28 mouse cellular contexts compared by ENCODE assay signal in genomic region chr6:62281256-62281655, GRCm38 (mm10).
DNase-seq lines count a peak whose midpoint lies in the region; ATAC-seq and TF ChIP-seq lines count a peak whose summit lies in the region.
"Had no signal": no experiment of that assay in that cellular context is flagged by ENCODE, and none has a peak within 500 bp of the region (broad histone marks: within the 10 kb centered on the region; RNA-seq: fewer than 3 reads in every experiment).

No protein-coding gene starts in this region.

- H3K9me3 ChIP-seq in hindbrain, embryonic 15.5 days = no peaks in the 10 kb centered on the region
- H3K9me3 ChIP-seq in hindbrain, embryonic 16.5 days (ENCODE audit: control insufficient read depth, low read length) = no peaks in the 10 kb centered on the region
- no peaks in the 10 kb centered on the region for H3K9me3 ChIP-seq in midbrain, embryonic 15.5 days
- no peaks in the 10 kb centered on the region for H3K9me3 ChIP-seq in midbrain, embryonic 11.5 days (ENCODE audit: control insufficient read depth, low read length)
- H3K9me3 ChIP-seq: embryonic facial prominence, embryonic 13.5 days; embryonic facial prominence, embryonic 15.5 days; forebrain, embryonic 10.5 days; forebrain, embryonic 12.5 days; G1E had no signal

- no peak overlapping the region for H3K9ac ChIP-seq in hindbrain, embryonic 15.5 days
- no peak overlapping the region for H3K9ac ChIP-seq in hindbrain, embryonic 16.5 days (ENCODE audit: low read depth, low read length)
- H3K9ac ChIP-seq in midbrain, embryonic 15.5 days = no peak overlapping the region
- no peak overlapping the region for H3K9ac ChIP-seq in midbrain, embryonic 11.5 days (ENCODE audit: low read length)
- H3K9ac ChIP-seq: embryonic facial prominence, embryonic 13.5 days; embryonic facial prominence, embryonic 15.5 days; forebrain, embryonic 12.5 days had no signal

- no peak for TF ChIP-seq POLR2A in brain, embryonic 14.5 days (IDR thresholded peaks at IDR 0.05; ENCODE audit: borderline replicate concordance, extremely low read depth, insufficient read depth, insufficient read length, poor library complexity, severe bottlenecking)

- H3K4me3 ChIP-seq in hindbrain, embryonic 15.5 days = no peak overlapping the region
- H3K4me3 ChIP-seq in hindbrain, embryonic 16.5 days (ENCODE audit: low read length) = no peak overlapping the region
- H3K4me3 ChIP-seq in midbrain, embryonic 15.5 days = no peak overlapping the region
- H3K4me3 ChIP-seq in midbrain, embryonic 11.5 days (ENCODE audit: low read depth, low read length) = no peak overlapping the region
- H3K4me3 ChIP-seq: embryonic facial prominence, embryonic 13.5 days; embryonic facial prominence, embryonic 15.5 days; erythroblast, embryonic 14.5 days; forebrain, embryonic 10.5 days; forebrain, embryonic 12.5 days had no signal

- no peaks in the 10 kb centered on the region for H3K4me1 ChIP-seq in hindbrain, embryonic 15.5 days (replicated peaks)
- H3K4me1 ChIP-seq in hindbrain, embryonic 16.5 days (ENCODE audit: control insufficient read depth, insufficient read depth, low read depth, low read length) = no peaks in the 10 kb centered on the region
- H3K4me1 ChIP-seq in midbrain, embryonic 15.5 days = 0 out of 2 replicates have a peak, but pooled peaks cover 3% of the 10 kb centered on the region
- H3K4me1 ChIP-seq in midbrain, embryonic 11.5 days (ENCODE audit: control insufficient read depth, insufficient read depth, low read length) = no peaks in the 10 kb centered on the region
- H3K4me1 ChIP-seq: embryonic facial prominence, embryonic 13.5 days; embryonic facial prominence, embryonic 15.5 days; forebrain, embryonic 10.5 days; forebrain, embryonic 12.5 days had no signal

- H3K27me3 ChIP-seq in hindbrain, embryonic 15.5 days = no peaks in the 10 kb centered on the region
- H3K27me3 ChIP-seq in hindbrain, embryonic 16.5 days (replicated peaks; ENCODE audit: control insufficient read depth, insufficient read depth, low read length) = no peaks in the 10 kb centered on the region
- no peaks in the 10 kb centered on the region for H3K27me3 ChIP-seq in midbrain, embryonic 15.5 days (replicated peaks)
- H3K27me3 ChIP-seq in midbrain, embryonic 11.5 days (ENCODE audit: control insufficient read depth, insufficient read depth, low read length) = no peaks in the 10 kb centered on the region
- H3K27me3 ChIP-seq: CH12.LX; embryonic facial prominence, embryonic 13.5 days; embryonic facial prominence, embryonic 15.5 days; forebrain, embryonic 12.5 days; Patski had no signal

- WGBS in hindbrain, embryonic 15.5 days = 58% methylated on average over 3 of the region's 3 CpGs
- WGBS in hindbrain, embryonic 16.5 days = 45% methylated on average over 3 of the region's 3 CpGs
- 40% methylated on average over 3 of the region's 3 CpGs for whole genome bisulfite sequencing in midbrain, embryonic 15.5 days
- 51% methylated on average over 3 of the region's 3 CpGs for WGBS in midbrain, embryonic 11.5 days

- DNase-seq in midbrain, embryonic 11.5 days (ENCODE audit: low spot score, missing footprints) = no peak
- DNase-seq in brain, embryonic 14.5 days (ENCODE audit: low read depth) = peak; percentile 42
- DNase-seq: adrenal gland, adult 8-10 months; adrenal gland, postnatal 14 days; adrenal gland, postnatal 36 days; B cell, adult 2 months; cerebellum, adult 11 months; cerebellum, adult 18-20 months; cerebellum, adult 8-10 months; cerebellum, adult 9-11 months; cerebellum, postnatal 14 days; cerebellum, postnatal 36 days; embryo, embryonic 11 days had no signal

- TF ChIP-seq CTCF in brain, embryonic 14.5 days (IDR thresholded peaks at IDR 0.05; ENCODE audit: borderline replicate concordance, extremely low read depth, insufficient read depth, insufficient read length) = no peak

- ATAC-seq in hindbrain, embryonic 15.5 days (ENCODE audit: low FRiP score, low read depth) = no peak
- ATAC-seq in hindbrain, embryonic 16.5 days = no peak
- ATAC-seq in midbrain, embryonic 15.5 days (replicated peaks) = peak; percentile 71
- no peak for ATAC-seq in midbrain, embryonic 11.5 days (ENCODE audit: low FRiP score)
- ATAC-seq: activated CD4-positive, CD25-positive, alpha-beta regulatory T cell, adult 4 months; CD4-positive, CD25-positive, alpha-beta regulatory T cell, adult 4 months; forebrain, embryonic 14.5 days; forebrain, embryonic 16.5 days; Patski had no signal

- 0 out of 2 replicates have a peak overlapping the region, but pooled peaks have one; percentile 42 for H3K27ac ChIP-seq in hindbrain, embryonic 15.5 days (replicated peaks)
- no peak overlapping the region for H3K27ac ChIP-seq in hindbrain, embryonic 16.5 days (ENCODE audit: low read depth, low read length)
- peak overlapping the region; percentile 15; the same call in 1 of the 2 replicates for H3K27ac ChIP-seq in midbrain, embryonic 15.5 days
- no peak overlapping the region for H3K27ac ChIP-seq in midbrain, embryonic 11.5 days (ENCODE audit: low read depth, low read length)
- H3K27ac ChIP-seq: embryonic facial prominence, embryonic 13.5 days; embryonic facial prominence, embryonic 15.5 days; forebrain, embryonic 10.5 days; forebrain, embryonic 12.5 days had no signal

- no peak overlapping the region for H3K4me2 ChIP-seq in hindbrain, embryonic 15.5 days
- H3K4me2 ChIP-seq in hindbrain, embryonic 16.5 days (ENCODE audit: low read length) = no peak overlapping the region
- no peak overlapping the region for H3K4me2 ChIP-seq in midbrain, embryonic 15.5 days
- no peak overlapping the region for H3K4me2 ChIP-seq in midbrain, embryonic 11.5 days
- H3K4me2 ChIP-seq: embryonic facial prominence, embryonic 13.5 days; embryonic facial prominence, embryonic 15.5 days; forebrain, embryonic 12.5 days had no signal

- H3K36me3 ChIP-seq in hindbrain, embryonic 15.5 days = no peaks in the 10 kb centered on the region
- H3K36me3 ChIP-seq in hindbrain, embryonic 16.5 days (ENCODE audit: control insufficient read depth, insufficient read depth, low read length) = no peaks in the 10 kb centered on the region
- no peaks in the 10 kb centered on the region for H3K36me3 ChIP-seq in midbrain, embryonic 15.5 days (replicated peaks)
- no peaks in the 10 kb centered on the region for H3K36me3 ChIP-seq in midbrain, embryonic 11.5 days (ENCODE audit: control insufficient read depth, insufficient read depth, low read length)
- H3K36me3 ChIP-seq: embryonic facial prominence, embryonic 13.5 days; embryonic facial prominence, embryonic 15.5 days; forebrain, embryonic 10.5 days; forebrain, embryonic 12.5 days; G1E had no signal

Comparison
In these comparisons a context has a peak if more than half of its experiments do, and no peak if none do; other contexts are left out.
1. H3K27ac ChIP-seq: peak in hindbrain, embryonic 15.5 days (single experiment) and midbrain, embryonic 15.5 days (single experiment); none in hindbrain, embryonic 16.5 days (single experiment) and midbrain, embryonic 11.5 days (single experiment).